Mouse (Mus musculus) lung, postnatal 0 days (tissue): Measurements from ENCODE around the gene Mttp.

Experiments used
- CTCF ChIP-seq: IDR thresholded peaks from 2 replicates; pipeline ENCODE4 v1.5.1; 2016; ENCODE audit warnings: antibody characterized with exemption, mild to moderate bottlenecking
- EP300 ChIP-seq: IDR thresholded peaks from 2 replicates; pipeline ENCODE4 v1.6.1; 2016; ENCODE audit warnings: antibody characterized with exemption, mild to moderate bottlenecking, control low read depth

DNA sequence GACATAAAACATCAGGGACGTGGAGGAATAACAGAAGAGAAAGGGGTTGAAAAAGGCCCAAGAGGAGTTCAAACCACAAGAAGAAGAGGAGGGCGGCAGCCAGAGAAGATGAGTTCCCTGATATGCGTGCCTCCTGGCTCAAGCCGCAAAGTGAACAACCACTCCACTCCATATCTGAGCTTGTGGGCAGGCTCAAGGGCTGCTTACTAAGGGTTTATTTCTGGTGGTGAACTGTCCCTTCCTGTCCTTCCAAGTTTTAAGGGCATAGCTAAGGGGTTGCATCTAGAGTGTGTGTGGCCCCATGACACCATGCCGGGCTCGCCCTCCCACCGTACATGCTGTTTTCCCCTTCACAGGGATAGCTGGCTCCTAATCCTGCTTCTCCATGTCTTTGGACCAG, 84.3 kb downstream of the Mttp start:
- no peak for TF ChIP-seq EP300
- no peak for TF ChIP-seq CTCF
